Mouse (Mus musculus): ENCODE results near the gene BC051019.

The BC051019 gene

GRCm38 (mm10) chr7:109723697-109724096 lies at the start of gene BC051019:
Gene BC051019 (minus strand): TSS chr7:109723850.
- no peak for DNase-seq

- DNase-seq: no peak
These were observed 48.6 kb upstream of the BC051019 start for GRCm38 (mm10) chr7:109772251-109772650.

- no peak for DNase-seq
These were observed 45.2 kb upstream of the BC051019 start for GRCm38 (mm10) chr7:109768699-109769383.

- DNase-seq: no peak
These were observed 44.1 kb upstream of the BC051019 start for GRCm38 (mm10) chr7:109767575-109768350.

- DNase-seq: no peak
These were observed 40.4 kb upstream of the BC051019 start for GRCm38 (mm10) chr7:109764009-109764408.

- DNase-seq: no peak
These were observed 32.6 kb upstream of the BC051019 start for GRCm38 (mm10) chr7:109756291-109756690.

- no peak for DNase-seq
These were observed 30.4 kb upstream of the BC051019 start for GRCm38 (mm10) chr7:109754034-109754433.

- peak; percentile 87 for DNase-seq
These were observed 28.6 kb upstream of the BC051019 start, which contains the start of gene Tmem9b for GRCm38 (mm10) chr7:109752008-109752925. Gene Tmem9b (minus strand): TSS chr7:109752875.

GRCm38 (mm10) chr7:109751427-109752007 lies 27.9 kb upstream of the BC051019 start:
- no peak for DNase-seq

GRCm38 (mm10) chr7:109747747-109748146 lies 24.1 kb upstream of the BC051019 start:
- no peak for DNase-seq

GRCm38 (mm10) chr7:109741703-109742102 lies 18.1 kb upstream of the BC051019 start:
- no peak for DNase-seq

GRCm38 (mm10) chr7:109741060-109741459 lies 17.4 kb upstream of the BC051019 start:
- no peak for DNase-seq

GRCm38 (mm10) chr7:109739822-109740370 lies 16.2 kb upstream of the BC051019 start:
- DNase-seq: no peak

GRCm38 (mm10) chr7:109734806-109735205 lies 11.2 kb upstream of the BC051019 start:
- no peak for DNase-seq

GRCm38 (mm10) chr7:109731626-109732025 lies 8.0 kb upstream of the BC051019 start, which contains the start of gene Ascl3:
Gene Ascl3 (minus strand): TSS chr7:109731726.
- DNase-seq: no peak

- no peak for DNase-seq
These were observed 536 bp downstream of the BC051019 start for GRCm38 (mm10) chr7:109723114-109723513.

- peak; percentile 49 for DNase-seq
These were observed 1.0 kb downstream of the BC051019 start for GRCm38 (mm10) chr7:109722618-109723017.

- peak; percentile 25 for DNase-seq
These were observed 4.4 kb downstream of the BC051019 start for GRCm38 (mm10) chr7:109719286-109719685.

- no peak for DNase-seq
These were observed 10.1 kb downstream of the BC051019 start for GRCm38 (mm10) chr7:109713434-109713982.

- no peak for DNase-seq
These were observed 11.5 kb downstream of the BC051019 start for GRCm38 (mm10) chr7:109712198-109712597.

GRCm38 (mm10) chr7:109710069-109710468 lies 13.6 kb downstream of the BC051019 start:
- DNase-seq: no peak

GRCm38 (mm10) chr7:109708961-109709382 lies 14.7 kb downstream of the BC051019 start:
- no peak for DNase-seq
